Mouse (Mus musculus): Measurements from ENCODE around the gene Ror1.

Gene Ror1

DNA sequence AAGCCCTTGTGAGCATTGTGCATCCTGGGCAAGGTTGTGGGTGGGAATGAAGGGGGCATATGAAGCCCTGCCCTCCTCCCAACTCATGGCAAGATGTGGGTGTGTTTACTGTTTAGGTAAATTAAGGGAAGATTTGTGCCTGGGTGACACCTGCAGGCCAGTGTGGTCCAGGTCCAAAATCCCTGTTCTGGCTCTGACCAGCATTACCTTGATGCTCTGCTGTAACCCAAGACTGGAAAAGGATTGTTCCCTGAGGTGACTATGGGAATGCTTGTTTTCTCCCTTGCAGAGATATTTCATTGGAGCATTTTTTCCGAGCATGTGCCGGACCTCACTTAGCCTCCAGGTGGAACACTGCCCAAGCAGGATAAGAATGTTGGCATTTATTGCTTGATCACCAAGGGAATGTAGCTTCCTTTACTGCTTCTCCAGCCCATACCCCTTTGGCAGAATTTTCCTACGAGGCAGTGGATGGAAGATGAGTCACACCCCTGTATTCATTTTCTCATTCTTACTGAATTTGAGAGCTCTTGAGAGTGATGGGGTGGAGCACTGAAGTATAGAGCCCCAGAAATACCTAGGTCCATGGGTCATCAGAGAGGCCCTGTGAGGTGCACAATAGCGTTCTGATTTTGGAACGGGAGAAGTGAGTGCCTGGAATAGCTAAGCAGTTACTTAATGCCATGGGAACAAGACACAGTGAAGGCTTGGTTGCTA, 290.8 kb downstream of the Ror1 start:
- DNase-seq (ENCODE audit: low spot score in 2 of 2), result no peak

DNA sequence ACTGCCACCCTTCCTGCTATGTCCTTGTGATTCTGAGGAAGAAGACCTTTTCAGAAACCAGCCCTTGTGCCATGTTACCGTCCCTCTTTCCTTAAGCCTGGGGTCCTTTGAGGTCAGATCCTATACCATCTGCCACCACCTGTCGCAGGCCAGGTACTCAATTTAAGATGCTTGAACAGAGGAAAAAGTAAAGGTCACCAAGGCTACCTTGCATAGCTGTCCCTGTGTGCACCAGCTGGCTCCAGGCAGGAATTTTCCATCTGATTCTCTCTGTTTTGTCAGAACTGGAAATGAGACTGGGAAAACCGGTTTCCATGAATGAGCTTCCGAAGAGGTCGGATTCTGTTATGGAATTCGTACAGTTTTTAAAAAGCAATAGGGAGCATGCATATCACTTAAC, 294.8 kb downstream of the Ror1 start:
- DNase-seq (ENCODE audit: low spot score in 2 of 2), result no peak

DNA sequence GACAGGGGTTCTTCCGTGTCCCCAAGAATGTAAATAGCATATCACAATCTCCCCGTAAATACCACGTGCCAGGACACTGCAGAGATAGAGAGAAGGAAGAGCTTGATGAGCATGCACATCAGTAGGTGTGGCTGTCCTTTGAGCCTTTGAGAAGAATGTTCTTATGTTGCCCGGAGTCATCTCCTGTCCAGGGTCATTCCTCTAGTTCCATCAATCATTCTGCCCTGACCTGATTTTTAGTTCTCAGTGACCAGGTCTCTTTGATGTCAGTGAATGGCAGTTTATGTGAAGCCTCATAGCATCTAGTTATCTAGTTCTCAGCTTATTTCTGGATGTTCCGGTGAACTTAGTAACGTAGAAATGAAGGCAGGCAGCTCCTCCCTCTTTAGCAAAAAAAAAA, 295.4 kb downstream of the Ror1 start:
- DNase-seq (ENCODE audit: low spot score in 2 of 2), result no peak

DNA sequence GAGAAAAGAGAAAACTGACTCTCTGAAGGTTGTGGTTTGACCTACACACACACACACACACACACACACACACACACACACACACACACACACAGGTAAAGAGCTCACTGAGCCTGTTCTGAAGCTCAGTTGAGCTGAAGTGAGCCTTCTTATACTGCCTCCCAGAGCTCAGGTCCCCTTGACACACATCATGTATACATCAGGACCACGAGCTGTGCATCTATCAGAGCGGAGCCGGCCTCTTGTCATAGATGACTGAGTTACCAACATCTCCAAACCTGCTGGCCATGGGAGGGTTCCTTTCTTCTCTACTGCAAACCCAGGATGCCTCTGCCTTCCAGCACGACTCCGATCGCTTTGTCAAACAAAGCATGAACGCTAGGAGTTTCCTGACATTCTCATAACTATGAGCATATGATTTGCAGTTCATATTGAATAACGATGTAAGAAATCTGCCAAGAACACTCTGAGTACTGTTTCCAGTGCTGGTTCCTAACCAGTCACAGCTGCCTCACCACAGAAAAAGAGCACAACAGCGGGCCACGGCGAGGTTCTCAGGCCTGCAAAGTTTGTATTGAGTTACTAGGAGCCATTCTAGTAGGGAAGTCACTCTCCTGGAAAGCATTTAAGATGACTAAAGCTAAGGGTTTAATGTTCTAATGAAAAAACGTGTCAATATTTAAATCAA, 297.9 kb downstream of the Ror1 start:
- DNase-seq (ENCODE audit: low spot score in 2 of 2), result no peak

DNA sequence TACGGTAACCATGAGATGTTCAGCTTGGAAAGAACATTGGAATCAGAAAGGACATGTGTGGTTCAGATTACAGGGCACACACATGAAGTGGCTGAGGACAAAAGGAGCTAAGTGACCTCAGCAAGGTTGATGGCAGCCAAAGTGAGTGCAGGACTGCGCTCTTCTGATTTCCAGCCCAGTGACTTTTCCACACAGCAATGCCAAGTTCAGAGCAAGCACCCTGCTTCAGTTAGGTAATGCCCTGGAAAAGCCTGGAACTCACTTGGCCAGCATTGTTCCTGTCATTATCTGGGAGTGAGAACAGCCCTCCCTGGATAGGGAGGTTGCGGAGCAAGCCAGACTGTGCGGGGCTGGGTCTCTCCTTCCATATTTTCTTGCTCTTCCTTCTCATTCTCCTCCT, 299.8 kb downstream of the Ror1 start:
- DNase-seq (ENCODE audit: low spot score in 2 of 2), result no peak

DNA sequence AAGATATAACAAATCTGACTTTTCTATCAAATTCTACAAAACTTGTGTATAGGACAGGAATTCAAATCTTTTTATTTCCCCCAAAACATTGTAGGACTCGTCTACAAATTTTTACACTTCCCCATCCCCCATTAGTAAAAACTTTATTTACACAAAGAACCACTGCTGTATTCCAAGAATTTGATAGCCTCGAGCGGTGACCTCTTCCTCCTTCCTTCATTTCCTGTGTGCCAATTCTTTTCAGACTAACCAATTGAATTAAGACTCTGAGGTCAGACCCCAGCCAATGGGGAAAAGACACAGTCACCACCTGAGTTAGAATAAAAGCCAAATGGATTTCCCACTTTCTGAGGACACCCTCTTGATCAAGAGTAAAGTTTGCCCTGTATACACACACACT, 302.5 kb downstream of the Ror1 start:
- no peak for DNase-seq (ENCODE audit: low spot score in 2 of 2)

DNA sequence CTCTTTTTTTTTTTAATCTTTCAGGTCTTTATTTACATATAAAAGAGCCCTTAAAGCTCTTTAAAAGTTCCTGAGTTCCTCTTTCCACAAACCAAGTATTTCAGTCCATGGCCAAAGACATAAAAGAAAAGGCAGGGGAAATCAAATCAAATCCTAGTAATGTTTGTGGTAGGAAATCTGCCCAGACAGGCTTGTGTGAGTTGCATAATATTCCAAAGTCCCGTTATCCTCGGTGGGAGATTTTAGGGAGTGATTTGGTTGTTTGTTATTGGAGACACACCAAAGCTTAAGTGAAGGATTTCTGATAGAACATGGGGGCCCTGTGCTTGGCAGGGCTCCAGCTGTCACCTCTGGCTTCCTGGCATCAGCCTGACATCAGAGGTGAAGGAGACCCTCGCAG, 305.5 kb downstream of the Ror1 start:
- DNase-seq (ENCODE audit: low spot score in 2 of 2), result no peak

DNA sequence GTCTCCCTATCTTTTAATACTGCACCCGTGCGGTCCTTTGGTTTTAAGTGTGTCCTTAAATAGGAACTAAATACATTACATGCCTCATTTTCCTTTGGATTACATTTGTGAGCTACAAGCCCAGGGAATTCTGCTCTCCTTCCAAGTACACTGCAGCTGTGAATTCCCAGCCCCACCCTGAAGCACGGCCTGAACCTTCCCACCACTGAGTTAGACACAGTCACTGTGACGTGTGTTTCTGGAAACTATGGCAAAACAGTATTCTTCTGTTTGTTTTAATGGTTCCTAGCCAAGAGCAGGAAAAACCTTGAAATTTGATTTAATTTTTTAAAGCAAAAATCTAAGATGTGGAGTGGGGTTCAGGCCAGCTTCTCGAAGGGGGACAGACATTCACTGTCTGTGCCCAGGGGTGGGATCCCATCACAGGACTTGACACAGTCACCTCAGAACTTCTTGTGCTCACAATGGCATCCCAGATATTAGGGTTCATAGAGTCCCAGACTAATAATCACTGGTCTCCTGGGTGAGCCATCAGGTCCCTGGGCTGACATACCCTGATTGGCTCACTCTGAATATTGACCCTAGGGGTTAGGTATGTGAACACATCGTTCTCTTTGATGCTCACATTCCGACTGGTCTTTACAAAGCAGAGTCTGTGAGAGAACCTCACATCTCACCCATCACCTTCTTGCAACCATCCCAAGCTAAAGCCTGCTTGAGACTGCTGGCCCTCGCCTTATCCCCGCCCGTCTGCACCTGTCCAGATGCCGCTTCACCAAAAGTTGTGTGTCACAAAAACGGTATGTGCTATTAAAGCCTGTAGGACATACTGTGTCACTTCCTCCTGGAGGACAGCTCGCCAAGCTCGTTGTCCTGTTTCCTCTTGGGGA, 306.2 kb downstream of the Ror1 start:
- DNase-seq (ENCODE audit: low spot score in 2 of 2), result no peak

DNA sequence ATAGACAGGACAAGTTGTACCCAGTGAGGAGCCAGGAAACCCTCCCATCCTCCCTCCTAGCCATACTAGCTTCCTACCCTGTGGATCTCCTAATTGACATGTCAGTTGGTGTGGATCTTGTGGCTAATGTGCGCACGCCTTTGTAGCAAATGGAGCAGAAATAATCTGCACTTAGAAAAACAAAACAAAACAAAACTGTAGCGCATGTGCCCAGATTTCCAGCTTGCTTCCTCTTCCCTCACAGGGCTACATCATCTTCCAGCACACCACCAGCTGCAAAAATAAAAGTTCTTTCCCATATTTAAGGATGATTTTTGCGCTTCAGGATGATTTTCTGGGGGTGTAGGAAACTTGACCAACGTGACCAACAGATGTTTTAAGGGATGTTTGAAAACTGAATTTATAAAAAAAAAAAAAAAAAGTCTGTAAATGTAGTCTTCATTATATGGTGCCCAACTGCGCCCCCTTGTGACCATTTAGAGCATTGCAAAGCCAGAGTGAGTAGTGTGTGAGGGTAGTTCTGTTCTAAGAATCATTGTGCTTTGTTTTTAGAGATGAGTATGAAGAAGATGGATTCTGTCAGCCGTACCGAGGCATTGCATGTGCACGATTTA, 311.8 kb downstream of the Ror1 start:
- DNase-seq (ENCODE audit: low spot score in 2 of 2), result peak; percentile 24 to 30

DNA sequence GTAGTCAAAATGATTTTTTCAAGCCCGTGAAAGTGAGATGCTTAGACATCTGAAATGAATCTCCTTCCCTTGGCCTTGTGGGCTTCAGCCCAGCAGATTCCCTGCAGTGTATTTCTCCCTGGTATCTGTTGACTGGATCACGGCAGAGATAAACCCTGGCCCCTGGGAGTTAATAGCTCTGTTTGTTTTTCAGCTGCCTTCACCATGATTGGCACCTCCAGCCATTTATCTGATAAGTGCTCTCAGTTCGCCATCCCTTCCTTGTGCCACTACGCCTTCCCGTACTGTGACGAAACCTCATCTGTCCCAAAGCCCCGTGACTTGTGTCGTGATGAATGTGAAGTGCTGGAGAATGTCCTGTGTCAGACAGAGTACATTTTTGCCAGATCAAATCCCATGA, 313.9 kb downstream of the Ror1 start:
- DNase-seq (ENCODE audit: low spot score in 2 of 2), result no peak

DNA sequence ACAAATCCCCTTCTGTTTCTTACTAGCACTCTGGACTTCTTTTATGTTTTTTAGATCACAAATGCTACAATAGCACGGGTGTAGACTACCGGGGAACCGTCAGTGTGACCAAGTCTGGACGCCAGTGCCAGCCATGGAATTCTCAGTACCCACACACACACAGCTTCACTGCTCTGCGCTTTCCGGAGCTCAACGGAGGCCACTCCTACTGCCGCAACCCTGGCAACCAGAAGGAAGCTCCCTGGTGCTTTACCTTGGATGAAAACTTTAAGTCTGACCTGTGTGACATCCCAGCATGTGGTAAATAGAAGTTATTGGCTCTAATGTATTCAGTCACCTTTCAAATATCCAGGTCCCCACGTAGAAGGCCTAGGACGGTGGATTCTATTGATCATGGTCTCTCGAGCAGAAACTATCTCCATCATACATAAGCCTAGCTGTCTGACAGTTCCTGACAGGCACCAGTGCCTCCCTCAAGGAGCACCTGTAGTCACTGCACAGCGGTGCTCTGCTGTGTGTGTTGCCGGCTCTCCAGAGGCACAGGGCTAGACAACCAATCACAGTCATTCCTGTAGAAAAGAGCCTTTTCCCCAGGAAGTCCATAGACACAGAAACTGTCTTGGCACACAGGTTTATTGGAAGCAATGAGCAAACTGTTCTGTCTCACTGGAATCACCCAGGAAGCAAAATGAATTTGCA, 316.4 kb downstream of the Ror1 start:
- no peak for DNase-seq (ENCODE audit: low spot score in 2 of 2)

DNA sequence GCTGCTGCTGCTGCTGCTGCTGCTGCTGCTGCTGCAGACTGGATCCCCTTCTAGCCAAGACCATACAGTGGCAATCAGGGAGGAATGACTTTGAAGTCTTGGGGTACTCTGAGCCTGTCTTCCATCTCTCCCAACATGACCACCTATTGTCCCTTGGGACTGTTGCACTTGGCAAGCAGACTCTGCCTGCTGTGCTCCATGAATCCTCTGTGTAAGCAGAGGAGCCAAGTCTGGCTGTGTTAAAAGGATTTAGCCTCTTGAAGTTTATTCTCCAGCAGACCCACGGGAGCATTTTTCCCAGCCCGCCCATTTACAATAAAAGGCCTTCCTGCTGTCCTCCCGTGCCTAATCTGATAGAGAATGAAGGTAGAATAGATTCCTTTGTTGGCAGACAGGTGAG, 327.2 kb downstream of the Ror1 start:
- DNase-seq (ENCODE audit: low spot score in 2 of 2), result no peak

DNA sequence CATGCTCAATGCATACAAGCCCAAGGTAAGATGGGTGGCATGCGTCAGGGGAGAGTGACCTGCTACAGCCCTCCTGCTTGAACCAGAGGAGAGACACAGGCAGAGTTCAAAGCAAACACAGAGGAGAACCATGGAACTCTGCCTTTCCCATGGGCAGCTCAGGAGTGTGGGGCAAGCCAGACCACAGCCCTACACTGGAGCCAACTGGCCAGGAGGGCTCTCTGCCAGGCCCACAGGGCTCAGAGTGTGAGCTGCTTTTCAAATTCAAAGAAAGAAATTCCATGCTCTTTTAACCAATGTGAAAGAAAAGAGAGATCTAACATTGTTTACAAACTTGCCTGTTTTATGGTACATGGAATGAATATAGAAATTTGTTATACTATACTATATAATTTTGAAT, 330.5 kb downstream of the Ror1 start:
- no peak for DNase-seq (ENCODE audit: low spot score in 2 of 2)

DNA sequence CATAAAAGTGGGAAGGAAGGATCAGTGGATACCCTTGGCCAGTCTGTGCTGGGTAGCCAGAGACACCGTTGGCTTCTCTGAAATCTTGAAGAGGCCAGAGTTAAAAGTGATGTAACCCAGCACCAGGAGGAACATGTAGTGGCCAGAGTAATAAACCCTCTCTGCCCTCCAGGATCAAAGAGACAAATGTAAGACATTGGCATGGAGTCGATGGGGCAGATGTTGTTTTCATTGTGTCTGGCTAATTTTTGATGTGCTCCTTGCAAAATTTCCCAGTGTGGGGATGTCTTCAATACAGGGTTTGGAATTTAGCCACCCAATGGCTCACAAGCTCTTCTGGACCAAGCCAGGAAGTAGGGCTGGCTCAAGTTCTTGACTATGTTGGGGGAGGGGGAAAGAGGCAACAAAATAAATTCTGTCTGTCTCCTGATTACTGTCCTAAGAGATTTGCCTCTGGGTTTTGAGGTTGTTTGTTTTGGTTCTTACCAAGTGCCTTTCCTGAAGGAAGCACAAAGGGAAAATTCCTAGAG, 333.8 kb downstream of the Ror1 start:
- no peak for DNase-seq (ENCODE audit: low spot score in 2 of 2)

DNA sequence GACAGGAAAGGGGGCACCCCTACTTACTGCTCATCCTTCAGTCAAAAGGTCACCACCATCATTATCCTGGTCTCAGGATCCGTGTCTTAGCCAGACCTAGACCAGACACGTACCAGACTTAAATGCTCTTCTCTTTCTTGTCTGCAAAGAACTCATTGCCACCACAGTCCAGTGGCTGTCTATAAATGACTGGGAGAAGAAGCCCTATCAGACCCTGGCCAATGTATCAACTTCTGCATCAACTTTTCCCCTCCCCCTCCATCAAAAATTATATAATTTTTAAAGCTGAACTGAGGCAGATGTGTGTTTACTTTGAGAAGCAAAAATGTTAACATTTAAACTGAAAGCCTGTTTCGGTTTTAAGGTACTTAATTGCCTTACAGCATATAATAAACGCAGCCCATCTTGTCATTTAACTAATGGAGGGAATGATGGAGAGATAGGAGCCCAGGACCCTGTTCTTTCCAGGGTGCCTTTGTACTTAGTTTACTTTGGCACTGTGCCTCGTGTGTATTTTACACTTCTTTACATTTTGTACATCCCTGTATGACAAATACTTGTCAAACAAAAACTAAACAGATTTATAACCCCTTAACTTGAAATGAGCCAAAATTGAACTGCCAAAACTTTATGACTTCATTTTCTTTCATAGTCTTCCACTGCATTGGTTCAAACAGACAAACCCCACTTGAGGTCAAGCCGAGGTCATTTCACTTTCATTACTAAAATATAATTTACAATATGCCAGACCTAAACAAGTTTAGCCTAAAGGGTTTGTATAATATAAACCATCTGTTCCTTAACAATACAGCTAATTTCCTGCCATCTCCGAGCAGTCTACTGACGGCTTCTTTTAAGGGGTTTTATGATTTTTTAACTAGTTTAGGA, 339.9 kb downstream of the Ror1 start:
- DNase-seq (ENCODE audit: low spot score in 2 of 2), result no peak

DNA sequence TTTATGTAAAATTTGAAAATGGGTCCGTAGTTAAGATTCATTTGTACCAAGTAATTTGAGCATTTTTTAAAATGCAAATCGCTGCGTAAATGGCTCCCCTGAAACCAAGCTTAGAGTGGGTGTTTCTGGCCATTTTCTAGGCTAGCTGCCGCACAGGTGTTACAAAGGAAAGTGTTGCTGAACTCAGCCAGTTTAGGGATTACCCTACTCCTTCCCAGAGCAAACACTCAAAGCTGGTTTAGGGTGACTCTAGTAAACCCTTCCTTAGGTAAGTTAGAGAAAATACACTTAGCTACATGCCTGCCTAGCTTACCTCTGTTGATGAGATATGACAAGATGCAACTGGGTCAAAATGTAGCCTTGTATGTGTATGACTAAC, 340.6 kb downstream of the Ror1 start:
- DNase-seq (ENCODE audit: low spot score in 2 of 2), result no peak

DNA sequence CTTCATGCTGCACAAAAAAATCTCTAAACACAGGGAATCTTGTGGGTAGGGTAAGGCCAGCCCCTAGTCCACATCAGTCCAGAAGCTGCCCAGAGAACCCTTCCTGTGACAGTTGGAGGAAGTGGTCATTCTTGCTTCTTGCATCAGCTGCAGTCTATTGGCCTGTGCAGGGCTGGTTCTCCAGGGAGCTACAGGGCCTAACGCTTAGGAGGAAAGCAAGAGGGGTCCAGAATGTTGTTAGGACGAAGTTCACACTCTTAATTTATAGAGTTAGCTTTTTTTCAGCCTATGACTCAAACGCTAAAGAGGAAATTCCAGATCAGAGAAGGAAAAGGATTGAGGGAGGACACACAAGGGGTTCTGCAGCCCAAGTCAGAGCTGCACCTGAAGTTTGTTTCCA, 351.3 kb downstream of the Ror1 start:
- no peak for DNase-seq (ENCODE audit: low spot score in 2 of 2)

DNA sequence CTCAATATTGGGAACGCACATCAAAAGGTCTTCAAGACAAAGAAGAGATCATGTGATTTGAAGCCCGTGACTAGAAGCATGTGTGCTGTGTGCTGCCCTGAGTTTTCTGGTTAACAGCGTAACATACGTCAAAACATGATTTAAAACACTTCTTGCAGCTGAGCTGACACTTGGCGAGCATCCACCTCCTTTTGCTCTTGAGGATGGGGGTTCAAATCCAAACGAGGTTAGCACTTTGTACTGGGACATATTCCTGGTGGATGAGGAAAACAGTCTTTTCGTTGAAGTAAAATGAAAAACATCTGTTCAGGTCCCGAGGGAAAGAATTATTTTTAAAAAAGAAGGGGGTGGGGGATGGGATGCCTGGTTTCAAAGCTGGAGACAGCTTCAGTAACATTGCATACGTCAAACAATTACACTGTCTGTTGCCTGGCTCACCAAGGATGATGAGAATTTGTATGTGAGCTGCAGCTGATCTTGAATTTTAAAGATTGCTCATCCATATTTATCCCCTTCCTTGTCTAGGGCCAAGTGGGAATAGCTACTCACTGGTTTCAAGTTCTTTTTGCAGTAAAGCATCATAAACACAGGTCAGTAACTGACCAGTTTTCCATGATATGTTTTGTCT, 367.0 kb downstream of the Ror1 start:
- DNase-seq (ENCODE audit: low spot score in 2 of 2), result no peak

DNA sequence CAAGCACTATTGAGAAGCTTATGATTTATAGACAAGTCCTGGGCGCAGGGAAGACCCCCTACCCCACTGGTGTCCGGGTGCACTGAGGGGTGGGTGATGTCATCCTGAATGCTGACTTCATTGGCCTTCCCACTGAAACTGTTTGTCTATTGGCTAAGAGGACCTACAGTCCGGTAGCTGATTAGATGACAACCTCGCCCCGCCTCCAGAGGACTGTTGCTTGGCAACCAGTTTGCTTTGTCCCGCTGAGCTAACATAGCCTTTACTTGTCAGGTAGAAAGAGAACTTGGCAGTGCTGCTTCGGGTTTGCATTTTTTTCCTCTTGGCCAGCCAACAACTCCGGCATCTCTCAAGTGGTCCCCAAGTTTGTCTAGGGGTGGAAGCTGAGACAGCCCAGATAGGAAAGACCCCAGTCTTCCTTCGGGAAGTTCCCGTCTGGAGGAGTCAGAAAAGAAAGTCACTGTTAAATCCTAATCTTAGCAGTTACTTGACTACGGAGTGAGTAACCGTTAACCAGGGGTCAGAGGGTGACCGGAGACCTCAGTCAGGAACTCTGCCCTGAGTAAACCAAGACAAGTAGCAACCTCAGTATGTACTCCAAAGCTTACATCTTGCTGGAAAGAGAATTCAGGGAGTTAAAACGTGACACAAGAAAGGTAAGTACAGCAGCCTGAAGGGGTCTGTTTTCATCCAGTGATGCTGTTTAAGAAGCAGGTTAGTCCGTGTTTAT, 383.2 kb downstream of the Ror1 start, which contains the start of gene Ube2u:
Gene Ube2u (plus strand): TSS at position 258 of the 730 bp plus-strand sequence.
- no peak for DNase-seq (ENCODE audit: low spot score in 2 of 2)
